Mouse (Mus musculus) ES-Bruce4 (cell line): Measurements from ENCODE around the gene Gse1. TPM values are rescaled to one million over a fixed set of nuclear protein-coding genes. Genes with fewer than 3 reads are reported as not detected.
A peak's percentile ranks its signal among the peaks of the same experiment; 100 is the strongest.

Experiments
- H3K27ac ChIP-seq: 2 replicates; pipeline ENCODE4 v1.5.1; 2012; ENCODE audit warnings: low read length, inconsistent platforms; ENCODE audit not compliant: insufficient read depth
- H3K27me3 ChIP-seq: 2 replicates; pipeline ENCODE4 v1.6.1; 2012; ENCODE audit warnings: mild to moderate bottlenecking, low read length, inconsistent platforms; ENCODE audit not compliant: control insufficient read depth, poor library complexity, insufficient read depth, severe bottlenecking
- H3K36me3 ChIP-seq: 2 replicates; pipeline ENCODE4 v1.6.1; 2012; ENCODE audit warnings: inconsistent platforms, mild to moderate bottlenecking, low read length, moderate library complexity; ENCODE audit not compliant: control insufficient read depth, poor library complexity, insufficient read depth, severe bottlenecking
- H3K4me1 ChIP-seq: one replicate; pipeline ENCODE4 v1.8.1; 2011; ENCODE audit warnings: low read length; ENCODE audit not compliant: control insufficient read depth, insufficient read depth
- H3K4me3 ChIP-seq: 2 replicates; pipeline ENCODE4 v1.5.1; 2011; ENCODE audit warnings: low read depth, mild to moderate bottlenecking, low read length
- H3K9ac ChIP-seq: 2 replicates; pipeline ENCODE4 v1.6.1; 2012; ENCODE audit warnings: low read depth, mild to moderate bottlenecking, inconsistent platforms; ENCODE audit not compliant: poor library complexity, severe bottlenecking
- H3K9me3 ChIP-seq: replicated peaks from 2 replicates; pipeline ENCODE4 v1.6.1; 2012; ENCODE audit warnings: mild to moderate bottlenecking, low read length, inconsistent platforms; ENCODE audit not compliant: control insufficient read depth, poor library complexity, insufficient read depth, severe bottlenecking
- CTCF ChIP-seq: IDR thresholded peaks from one replicate; pipeline ENCODE4 v1.8.1; 2011; ENCODE audit warnings: low read depth, low read length
- EP300 ChIP-seq: IDR thresholded peaks from 2 replicates; pipeline ENCODE4 v1.6.1; 2011; ENCODE audit warnings: low read depth, low read length; ENCODE audit not compliant: insufficient read depth
- POLR2A ChIP-seq: IDR thresholded peaks from one replicate; pipeline ENCODE4 v1.8.1; 2011; ENCODE audit warnings: low read length; ENCODE audit not compliant: insufficient read depth
- polyA plus RNA-seq: library from polyadenylated mRNA; stranded (reverse); fragments of >200 nt; gene quantifications from 2 replicates; pipeline ENCODE4 v1.2.4, GENCODE M21; 2011; ENCODE audit warnings: low read depth; ENCODE audit not compliant: missing spikeins, insufficient read depth, insufficient read length

The Gse1 gene
- polyA plus RNA-seq, 1 experiment, result 31.8 TPM

DNA sequence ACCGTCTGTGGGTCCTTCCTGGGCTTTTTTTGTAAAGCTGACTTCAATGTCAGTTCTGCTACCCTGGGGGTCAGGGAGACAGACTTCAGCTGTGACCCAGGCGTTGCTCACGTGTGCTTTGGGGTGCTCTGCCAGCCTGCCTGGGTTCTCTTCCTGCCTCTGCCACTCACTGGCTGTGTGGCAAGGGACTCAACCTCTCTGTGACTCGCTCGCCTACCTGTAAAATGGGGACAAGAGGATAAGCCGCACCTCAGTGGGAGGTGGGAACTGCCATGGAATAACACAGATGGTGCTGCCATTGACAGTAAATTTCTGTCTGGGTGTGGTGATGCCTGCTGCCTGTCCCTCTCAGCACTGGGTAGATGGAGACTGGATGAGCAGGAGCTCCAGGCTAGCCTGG is 287.4 kb downstream of the Gse1 start:
- Histone ChIP-seq H3K4me3 (no peak overlapping the region), H3K9me3 (no peaks in the 10 kb centered on the region), H3K36me3 (no peaks in the 10 kb centered on the region), H3K9ac (no peak overlapping the region), H3K4me1 (peaks cover 35% of the 10 kb centered on the region), H3K27ac (no peak overlapping the region), H3K27me3 (no peaks in the 10 kb centered on the region)
- TF ChIP-seq EP300 (no peak), POLR2A (no peak), CTCF (no peak)

DNA sequence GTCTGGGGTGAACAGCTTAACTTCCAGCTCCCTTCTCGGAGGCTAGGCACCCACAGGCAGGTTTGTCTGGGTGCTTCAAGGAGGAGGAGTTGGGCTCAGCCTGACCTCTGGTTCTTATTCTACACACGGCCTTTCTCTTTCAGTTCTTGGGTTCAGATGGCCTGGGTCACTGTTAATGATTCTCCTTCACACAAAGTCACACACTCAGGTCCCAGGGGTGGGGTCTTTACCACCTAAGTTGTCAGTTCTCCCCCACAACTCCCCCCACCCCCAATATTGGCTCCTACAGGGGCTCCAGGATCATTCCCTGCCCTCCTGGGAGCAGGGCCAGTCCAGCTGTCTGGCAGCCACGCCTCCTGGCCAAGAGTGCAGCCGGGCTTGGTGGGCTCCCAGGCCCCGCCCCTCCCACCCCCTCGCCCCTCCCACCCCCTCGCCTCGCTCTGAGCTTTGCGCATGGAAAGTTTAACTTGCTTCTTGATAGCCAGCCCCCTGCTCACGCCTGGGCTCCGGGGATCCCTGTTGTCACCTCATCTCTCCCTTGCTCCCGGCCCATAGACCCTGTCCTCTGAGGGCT is 288.0 kb downstream of the Gse1 start:
- Histone ChIP-seq H3K27me3 (no peaks in the 10 kb centered on the region), H3K4me1 (peaks cover 32% of the 10 kb centered on the region), H3K27ac (no peak overlapping the region), H3K4me3 (no peak overlapping the region), H3K9ac (no peak overlapping the region), H3K9me3 (no peaks in the 10 kb centered on the region), H3K36me3 (no peaks in the 10 kb centered on the region)
- no peak for TF ChIP-seq POLR2A
- no peak for TF ChIP-seq CTCF
- TF ChIP-seq EP300, result no peak

DNA sequence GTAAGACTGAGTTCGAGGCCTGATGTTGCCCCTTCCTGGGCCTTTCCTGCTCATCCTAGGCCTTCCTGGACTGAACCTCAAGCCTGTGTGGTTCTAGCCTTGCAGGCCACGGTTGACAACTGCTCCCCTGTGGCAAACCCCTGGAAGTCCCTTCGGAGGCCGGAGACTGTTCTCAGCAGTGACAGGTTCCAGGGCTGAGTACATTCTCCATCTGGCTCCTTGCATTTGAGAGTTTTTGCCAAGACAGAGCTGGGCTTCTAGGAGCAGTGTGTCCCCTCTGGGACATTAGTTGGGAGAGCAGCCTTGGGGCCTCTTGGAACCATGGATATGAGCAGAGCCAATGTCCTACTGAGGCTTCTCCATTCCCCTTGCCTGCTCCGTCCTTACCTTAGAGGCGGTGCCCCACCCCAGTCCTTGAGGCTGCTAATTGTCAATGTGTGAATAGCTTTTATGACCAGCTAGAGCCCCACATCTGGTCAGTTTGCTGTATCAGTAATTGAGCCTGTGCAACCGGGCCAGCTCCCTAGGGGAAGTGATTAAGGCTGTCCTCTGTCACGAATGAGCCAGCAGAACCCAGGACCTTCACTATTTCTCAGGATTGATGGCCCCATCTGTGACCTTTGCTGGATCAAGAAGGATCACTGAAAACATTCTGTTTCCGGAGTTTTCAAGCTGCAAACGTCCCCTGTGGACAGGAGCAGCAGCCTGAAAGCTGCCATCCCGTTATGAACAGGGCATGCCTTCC is 289.6 kb downstream of the Gse1 start:
- H3K27ac ChIP-seq, result peak overlapping the region; percentile 52
- no peak overlapping the region for H3K9ac ChIP-seq
- H3K27me3 ChIP-seq, result no peaks in the 10 kb centered on the region
- no peaks in the 10 kb centered on the region for H3K9me3 ChIP-seq
- H3K4me1 ChIP-seq, result peaks cover 25% of the 10 kb centered on the region
- H3K4me3 ChIP-seq, result no peak overlapping the region
- no peaks in the 10 kb centered on the region for H3K36me3 ChIP-seq
- TF ChIP-seq EP300, result no peak
- no peak for TF ChIP-seq CTCF
- TF ChIP-seq POLR2A, result no peak

DNA sequence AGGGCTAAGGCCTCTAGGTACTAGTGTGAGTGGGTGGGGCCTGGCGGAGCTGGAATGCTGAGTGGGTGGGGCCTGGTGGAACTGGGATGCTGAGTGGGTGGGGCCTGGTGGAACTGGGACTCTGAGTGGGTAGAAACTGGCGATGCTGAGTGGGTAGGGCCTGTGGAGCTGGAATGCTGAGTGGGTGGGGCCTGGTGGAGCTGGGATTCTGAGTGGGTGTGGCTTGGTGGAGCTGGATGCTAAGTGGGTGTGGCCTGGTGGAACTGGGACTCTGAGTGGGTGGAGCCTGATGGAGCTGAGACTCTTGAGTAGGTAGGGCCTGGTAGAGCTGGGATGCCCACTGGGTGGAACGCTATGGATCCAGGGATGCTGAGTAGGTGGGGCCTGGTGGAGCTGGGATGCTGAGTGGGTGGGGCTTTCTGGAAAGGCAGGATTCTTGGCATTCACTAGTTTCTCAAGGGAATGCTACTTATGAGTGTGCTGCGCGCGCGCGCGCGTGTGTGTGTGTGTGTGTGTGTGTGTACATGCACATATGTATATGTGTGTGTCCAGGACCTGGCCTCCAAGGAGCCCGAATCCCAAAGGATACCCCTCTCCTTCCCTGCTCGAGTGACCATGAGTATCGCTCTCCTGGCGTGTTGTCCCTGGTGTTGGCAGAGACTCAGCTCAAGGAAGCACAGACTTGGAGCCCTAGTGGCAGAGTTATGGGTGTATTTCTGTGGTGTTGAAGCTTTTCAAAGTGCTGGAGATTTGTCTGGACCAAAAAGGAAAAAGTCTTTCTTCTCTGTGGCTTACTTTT is 290.7 kb downstream of the Gse1 start:
- H3K4me1 ChIP-seq, result peaks cover 23% of the 10 kb centered on the region
- TF ChIP-seq EP300 (0 out of 2 replicates have a peak, but pooled peaks have one; percentile 9), CTCF (no peak)
- H3K36me3 ChIP-seq, result no peaks in the 10 kb centered on the region
- no peaks in the 10 kb centered on the region for H3K27me3 ChIP-seq
- H3K9ac ChIP-seq, result no peak overlapping the region
- H3K4me3 ChIP-seq, result no peak overlapping the region
- no peaks in the 10 kb centered on the region for H3K9me3 ChIP-seq
- H3K27ac ChIP-seq, result peak overlapping the region; percentile 67

DNA sequence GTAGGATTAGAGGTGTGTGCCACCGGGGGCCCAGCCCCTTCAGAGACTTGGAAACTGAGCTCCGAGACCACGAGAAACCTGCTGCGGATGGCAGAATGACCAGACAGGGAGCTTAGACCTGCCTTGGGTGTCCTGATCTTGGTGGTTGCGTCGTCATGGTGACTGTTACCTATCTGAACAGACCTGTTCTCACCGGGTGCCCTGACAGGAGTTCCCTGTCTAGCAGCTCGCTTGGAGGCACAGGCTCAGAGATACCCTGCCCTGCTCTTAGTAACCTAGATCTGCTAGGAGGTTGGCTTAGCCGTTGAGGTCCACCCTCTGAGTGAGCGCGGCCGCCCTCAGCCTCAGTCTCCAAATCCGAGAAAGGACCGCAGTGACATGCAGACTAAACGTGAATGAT is 292.0 kb downstream of the Gse1 start:
- Histone ChIP-seq H3K9me3 (no peaks in the 10 kb centered on the region), H3K36me3 (no peaks in the 10 kb centered on the region), H3K4me3 (no peak overlapping the region), H3K27ac (peak overlapping the region; percentile 7; the same call in 1 of the 2 replicates), H3K9ac (peak overlapping the region; percentile 9), H3K4me1 (peaks cover 23% of the 10 kb centered on the region), H3K27me3 (no peaks in the 10 kb centered on the region)
- TF ChIP-seq CTCF (no peak), EP300 (no peak), POLR2A (no peak)
